In the genomic region with DNA sequence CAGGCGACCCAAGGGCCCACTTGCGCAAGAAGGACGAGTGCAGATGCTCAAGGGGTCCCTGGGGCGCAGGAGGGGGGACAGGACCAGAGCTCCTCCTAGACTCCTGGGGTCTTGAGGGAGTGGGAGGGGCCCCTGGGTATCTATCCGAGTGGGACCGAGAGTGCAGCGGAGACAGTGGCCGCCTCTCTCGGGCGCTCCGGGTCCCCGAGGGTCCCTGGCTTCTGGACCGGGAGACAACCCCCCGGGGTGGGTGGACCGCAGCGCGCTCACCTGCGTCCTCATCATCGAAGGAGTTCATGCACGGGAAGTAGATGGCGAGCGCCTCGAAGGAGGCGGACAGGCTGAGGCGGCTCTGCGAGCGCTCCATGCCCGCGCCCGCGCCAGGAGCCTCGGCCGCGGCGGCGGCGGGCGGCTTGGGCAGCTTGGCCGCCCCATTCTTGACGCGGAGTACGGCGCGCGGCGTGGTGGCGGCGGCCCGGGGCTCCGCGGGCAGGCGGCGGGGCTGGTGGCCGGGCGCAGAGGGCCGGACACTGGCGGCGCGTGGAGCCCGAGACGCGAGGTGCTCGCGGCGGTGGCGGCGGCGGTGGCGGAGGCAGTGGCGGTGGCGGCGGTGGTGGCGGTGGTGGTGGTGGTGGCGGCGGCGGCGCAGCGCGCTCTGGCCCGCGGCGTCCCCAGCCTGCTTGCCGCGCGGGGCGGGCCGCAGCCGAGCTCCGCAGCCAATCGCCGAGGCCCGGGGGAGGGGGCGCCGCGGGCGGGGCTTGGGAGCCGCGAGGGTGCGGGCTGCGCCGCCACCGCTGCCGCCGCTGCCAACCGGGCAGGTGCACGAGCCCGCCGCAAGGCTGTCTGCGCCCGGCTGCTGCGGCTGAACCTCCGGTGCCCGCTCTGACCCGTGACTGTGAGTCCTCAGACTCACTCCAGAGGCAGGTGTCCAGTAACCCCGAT, we compare ENCODE assay signal across 8 mouse cellular contexts. TPM values are rescaled to one million over a fixed set of nuclear protein-coding genes. Genes with fewer than 3 reads are reported as not detected.
DNase-seq lines count a peak whose midpoint lies in the region; ATAC-seq lines count a peak whose summit lies in the region.
"Had no signal": no experiment of that assay in that cellular context is flagged by ENCODE, and none has a peak within 500 bp of the region (broad histone marks: within the 10 kb centered on the region; RNA-seq: fewer than 3 reads in every experiment).

Rims4 (minus strand) TSS at position 367 of the 942 bp plus-strand sequence.

- peaks cover 11% of the 10 kb centered on the region for H3K4me1 ChIP-seq in embryonic facial prominence, embryonic 12.5 days
- peaks cover 16% of the 10 kb centered on the region for H3K4me1 ChIP-seq in heart, embryonic 15.5 days (replicated peaks)
- peaks cover 16% of the 10 kb centered on the region for H3K4me1 ChIP-seq in midbrain, embryonic 12.5 days
- peaks cover 5% of the 10 kb centered on the region for H3K4me1 ChIP-seq in stomach, embryonic 16.5 days (ENCODE audit: control insufficient read depth, insufficient read depth, low read length)

- peak within 1 kb of the TSS; percentile 93 for H3K4me2 ChIP-seq in embryonic facial prominence, embryonic 12.5 days (replicated peaks)
- peak within 1 kb of the TSS; percentile 98 for H3K4me2 ChIP-seq in heart, embryonic 15.5 days
- peak within 1 kb of the TSS; percentile 59 for H3K4me2 ChIP-seq in midbrain, embryonic 12.5 days (replicated peaks)
- peak within 1 kb of the TSS; percentile 97 for H3K4me2 ChIP-seq in stomach, embryonic 16.5 days (ENCODE audit: low read depth, low read length)

- peaks cover 80% of the 10 kb centered on the region for H3K27me3 ChIP-seq in embryonic facial prominence, embryonic 12.5 days
- peaks cover 83% of the 10 kb centered on the region for H3K27me3 ChIP-seq in heart, embryonic 15.5 days
- peaks cover 75% of the 10 kb centered on the region for H3K27me3 ChIP-seq in midbrain, embryonic 12.5 days
- peaks cover 68% of the 10 kb centered on the region for H3K27me3 ChIP-seq in stomach, embryonic 16.5 days (ENCODE audit: control insufficient read depth, insufficient read depth, low read length)

- peak; percentile 62 for DNase-seq in Muller cell, postnatal 12 days (ENCODE audit: inconsistent ontology term)
- DNase-seq in adrenal gland, postnatal 10 days: peak; percentile 91
- peak; percentile 56 to 78 for DNase-seq in layer of hippocampus, postnatal 10 days (ENCODE audit: low spot score in 2 of 2)

- peak; percentile 74 for ATAC-seq in embryonic facial prominence, embryonic 12.5 days (ENCODE audit: insufficient number of reproducible peaks, insufficient read depth, low FRiP score, low TSS enrichment)
- peak; percentile 58; the same call in 1 of the 2 replicates for ATAC-seq in heart, embryonic 15.5 days (replicated peaks; ENCODE audit: insufficient number of reproducible peaks, insufficient read depth, low FRiP score, low read depth)
- ATAC-seq in midbrain, embryonic 12.5 days (ENCODE audit: low FRiP score, low read depth): peak; percentile 81
- peak; percentile 78 for ATAC-seq in stomach, embryonic 16.5 days (ENCODE audit: insufficient read depth, low FRiP score)

- H3K9ac ChIP-seq in embryonic facial prominence, embryonic 12.5 days: peak within 1 kb of the TSS; percentile 65
- H3K9ac ChIP-seq in heart, embryonic 15.5 days: peak within 1 kb of the TSS; percentile 41
- H3K9ac ChIP-seq in midbrain, embryonic 12.5 days (replicated peaks): peak within 1 kb of the TSS; percentile 50
- H3K9ac ChIP-seq in stomach, embryonic 16.5 days (ENCODE audit: low read length): peak within 1 kb of the TSS; percentile 65

- H3K9me3 ChIP-seq in embryonic facial prominence, embryonic 12.5 days: no peaks in the 10 kb centered on the region; the same call in 1 of the 2 replicates
- no peaks in the 10 kb centered on the region for H3K9me3 ChIP-seq in heart, embryonic 15.5 days (replicated peaks)
- no peaks in the 10 kb centered on the region for H3K9me3 ChIP-seq in midbrain, embryonic 12.5 days
- no peaks in the 10 kb centered on the region for H3K9me3 ChIP-seq in stomach, embryonic 16.5 days (replicated peaks; ENCODE audit: control insufficient read depth, low read length)

- H3K4me3 ChIP-seq in embryonic facial prominence, embryonic 12.5 days: peak within 1 kb of the TSS; percentile 56
- H3K4me3 ChIP-seq in heart, embryonic 15.5 days: peak within 1 kb of the TSS; percentile 61
- H3K4me3 ChIP-seq in midbrain, embryonic 12.5 days: peak within 1 kb of the TSS; percentile 54
- peak within 1 kb of the TSS; percentile 54 for H3K4me3 ChIP-seq in stomach, embryonic 16.5 days (replicated peaks; ENCODE audit: low read length)

- WGBS in embryonic facial prominence, embryonic 12.5 days: 1% methylated on average over 67 of the region's 115 CpGs
- 1% methylated on average over 75 of the region's 115 CpGs for WGBS in heart, embryonic 15.5 days
- under 1% methylated on average over 67 of the region's 115 CpGs for WGBS in midbrain, embryonic 12.5 days
- WGBS in stomach, embryonic 16.5 days: 2% methylated on average over 84 of the region's 115 CpGs

- no peak within 1 kb of the TSS for H3K27ac ChIP-seq in embryonic facial prominence, embryonic 12.5 days
- no peak within 1 kb of the TSS for H3K27ac ChIP-seq in heart, embryonic 15.5 days
- no peak within 1 kb of the TSS for H3K27ac ChIP-seq in midbrain, embryonic 12.5 days (replicated peaks)
- no peak within 1 kb of the TSS for H3K27ac ChIP-seq in stomach, embryonic 16.5 days (ENCODE audit: low read length)

- no peaks in the 10 kb centered on the region for H3K36me3 ChIP-seq in embryonic facial prominence, embryonic 12.5 days
- no peaks in the 10 kb centered on the region for H3K36me3 ChIP-seq in heart, embryonic 15.5 days
- no peaks in the 10 kb centered on the region for H3K36me3 ChIP-seq in midbrain, embryonic 12.5 days
- H3K36me3 ChIP-seq in stomach, embryonic 16.5 days (ENCODE audit: control insufficient read depth, insufficient read depth, low read length): no peaks in the 10 kb centered on the region

RNA-seq across cellular contexts. Expression of gene Rims4, which starts in this region (rescaled TPM):
- total RNA-seq in adrenal gland, postnatal 10 days (2021): 10 to 100 TPM; 57.7 to 63.4 TPM
- 0.73 and 0.87 TPM in 2 replicates for polyA plus RNA-seq in embryonic facial prominence, embryonic 12.5 days (2016; fragmentation: Nextera tagmentation; extraction: Ambion mirVana)
- polyA plus RNA-seq in heart, embryonic 15.5 days (2015; fragmentation: Nextera tagmentation; extraction: Ambion mirVana): 0.31 and 0.52 TPM in 2 replicates
- total RNA-seq in layer of hippocampus, postnatal 10 days (2021): 10 to 100 TPM; 55.6 to 57.2 TPM
- 4.4 and 5.8 TPM in 2 replicates for polyA plus RNA-seq in midbrain, embryonic 12.5 days (2016; fragmentation: Nextera tagmentation; extraction: Ambion mirVana)
- polyA plus RNA-seq in stomach, embryonic 16.5 days (2015; fragmentation: Nextera tagmentation; extraction: Ambion mirVana): 0.29 and 0.40 TPM in 2 replicates
- total RNA-seq: common myeloid progenitor, adult 5-6 weeks had no signal

Comparison
In these comparisons a context has a peak if more than half of its experiments do, and no peak if none do; other contexts are left out.
1. Peak in ATAC-seq, H3K4me3 ChIP-seq, H3K9ac ChIP-seq and H3K4me2 ChIP-seq in embryonic facial prominence, embryonic 12.5 days; RNA of the gene not detected or under 1 TPM.
2. Peak in ATAC-seq, H3K4me3 ChIP-seq, H3K9ac ChIP-seq and H3K4me2 ChIP-seq in heart, embryonic 15.5 days; RNA of the gene not detected or under 1 TPM.
3. Peak in ATAC-seq, H3K4me3 ChIP-seq, H3K9ac ChIP-seq and H3K4me2 ChIP-seq in stomach, embryonic 16.5 days; RNA of the gene not detected or under 1 TPM.